Comparison of ENCODE assay signal across 10 mouse cellular contexts in genomic region chr10:80419419-80419818, GRCm38 (mm10). TPM values are rescaled to one million over a fixed set of nuclear protein-coding genes. Genes with fewer than 3 reads are reported as not detected.
DNase-seq lines count a peak whose midpoint lies in the region; ATAC-seq lines count a peak whose summit lies in the region.
"Had no signal": no experiment of that assay in that cellular context is flagged by ENCODE, and none has a peak within 500 bp of the region (broad histone marks: within the 10 kb centered on the region; RNA-seq: fewer than 3 reads in every experiment).

No protein-coding gene starts in this region.

- peak overlapping the region; percentile 77 for H3K27ac ChIP-seq in forebrain, embryonic 13.5 days
- H3K27ac ChIP-seq in forebrain, embryonic 16.5 days (ENCODE audit: low read length), result no peak overlapping the region
- H3K27ac ChIP-seq in midbrain, embryonic 15.5 days, result peak overlapping the region; percentile 46
- no peak overlapping the region for H3K27ac ChIP-seq in midbrain, embryonic 16.5 days (ENCODE audit: low read length)
- H3K27ac ChIP-seq in embryonic facial prominence, embryonic 14.5 days (replicated peaks; ENCODE audit: low read depth, low read length), result no peak overlapping the region
- H3K27ac ChIP-seq in liver, embryonic 16.5 days (ENCODE audit: low read length), result peak overlapping the region; percentile 99
- H3K27ac ChIP-seq: heart, adult 2 months had no signal

- peaks cover 94% of the 10 kb centered on the region for H3K36me3 ChIP-seq in forebrain, embryonic 13.5 days (ENCODE audit: poor library complexity, severe bottlenecking)
- peaks cover 48% of the 10 kb centered on the region for H3K36me3 ChIP-seq in forebrain, embryonic 16.5 days (ENCODE audit: control insufficient read depth, insufficient read depth)
- peaks cover 66% of the 10 kb centered on the region for H3K36me3 ChIP-seq in midbrain, embryonic 15.5 days (replicated peaks)
- peaks cover 44% of the 10 kb centered on the region for H3K36me3 ChIP-seq in midbrain, embryonic 16.5 days (ENCODE audit: control insufficient read depth, insufficient read depth, low read length)
- peaks cover 94% of the 10 kb centered on the region for H3K36me3 ChIP-seq in embryonic facial prominence, embryonic 14.5 days (ENCODE audit: control insufficient read depth, insufficient read depth, low read length)
- H3K36me3 ChIP-seq in liver, embryonic 16.5 days (ENCODE audit: control insufficient read depth, insufficient read depth), result peaks cover 63% of the 10 kb centered on the region

- ATAC-seq in forebrain, embryonic 13.5 days, result 0 out of 2 replicates have a peak, but pooled peaks have one; percentile 1
- no peak for ATAC-seq in forebrain, embryonic 16.5 days
- ATAC-seq in midbrain, embryonic 15.5 days (replicated peaks), result no peak
- ATAC-seq in midbrain, embryonic 16.5 days, result no peak
- peak; percentile 16; the same call in 1 of the 2 replicates for ATAC-seq in embryonic facial prominence, embryonic 14.5 days (ENCODE audit: low read depth)
- no peak for ATAC-seq in liver, embryonic 16.5 days (ENCODE audit: low read depth)
- ATAC-seq in inflammation-experienced regulatory T-cells, adult 6 months, result no peak

- no peaks in the 10 kb centered on the region for H3K27me3 ChIP-seq in forebrain, embryonic 13.5 days
- H3K27me3 ChIP-seq in forebrain, embryonic 16.5 days (replicated peaks; ENCODE audit: control insufficient read depth, insufficient read depth, low read length), result no peaks in the 10 kb centered on the region
- no peaks in the 10 kb centered on the region for H3K27me3 ChIP-seq in midbrain, embryonic 15.5 days (replicated peaks)
- H3K27me3 ChIP-seq in midbrain, embryonic 16.5 days (ENCODE audit: control insufficient read depth, insufficient read depth, low read depth, low read length), result no peaks in the 10 kb centered on the region
- H3K27me3 ChIP-seq in embryonic facial prominence, embryonic 14.5 days (replicated peaks; ENCODE audit: control insufficient read depth, insufficient read depth, low read length), result no peaks in the 10 kb centered on the region
- H3K27me3 ChIP-seq in liver, embryonic 16.5 days (ENCODE audit: control insufficient read depth, insufficient read depth, low read depth, low read length), result no peaks in the 10 kb centered on the region

- H3K9me3 ChIP-seq in forebrain, embryonic 13.5 days (replicated peaks), result no peaks in the 10 kb centered on the region
- no peaks in the 10 kb centered on the region for H3K9me3 ChIP-seq in forebrain, embryonic 16.5 days (ENCODE audit: control insufficient read depth, low read length)
- no peaks in the 10 kb centered on the region for H3K9me3 ChIP-seq in midbrain, embryonic 15.5 days
- no peaks in the 10 kb centered on the region for H3K9me3 ChIP-seq in midbrain, embryonic 16.5 days (replicated peaks; ENCODE audit: control insufficient read depth, low read length, poor library complexity, severe bottlenecking)
- H3K9me3 ChIP-seq in embryonic facial prominence, embryonic 14.5 days (ENCODE audit: control insufficient read depth, low read length), result no peaks in the 10 kb centered on the region
- no peaks in the 10 kb centered on the region for H3K9me3 ChIP-seq in liver, embryonic 16.5 days (replicated peaks; ENCODE audit: control insufficient read depth, low read length)

- H3K4me2 ChIP-seq in forebrain, embryonic 13.5 days, result no peak overlapping the region
- H3K4me2 ChIP-seq in forebrain, embryonic 16.5 days (ENCODE audit: low read length), result no peak overlapping the region
- no peak overlapping the region for H3K4me2 ChIP-seq in midbrain, embryonic 15.5 days
- no peak overlapping the region for H3K4me2 ChIP-seq in midbrain, embryonic 16.5 days (ENCODE audit: low read length)
- no peak overlapping the region for H3K4me2 ChIP-seq in embryonic facial prominence, embryonic 14.5 days (ENCODE audit: low read depth, low read length)
- H3K4me2 ChIP-seq in liver, embryonic 16.5 days (ENCODE audit: low read depth, low read length), result peak overlapping the region; percentile 74

- peak; percentile 20 for DNase-seq in embryonic facial prominence, embryonic 14.5 days (ENCODE audit: low spot score)
- DNase-seq in layer of hippocampus, adult 8-10 months (ENCODE audit: low spot score in 2 of 2), result no peak
- DNase-seq: kidney, adult 8-10 months had no signal

- H3K4me3 ChIP-seq in forebrain, embryonic 13.5 days, result no peak overlapping the region
- no peak overlapping the region for H3K4me3 ChIP-seq in forebrain, embryonic 16.5 days (replicated peaks; ENCODE audit: low read length)
- H3K4me3 ChIP-seq in midbrain, embryonic 15.5 days, result no peak overlapping the region
- H3K4me3 ChIP-seq in midbrain, embryonic 16.5 days (ENCODE audit: low read depth, low read length), result no peak overlapping the region
- no peak overlapping the region for H3K4me3 ChIP-seq in embryonic facial prominence, embryonic 14.5 days (ENCODE audit: low read depth, low read length)
- H3K4me3 ChIP-seq in liver, embryonic 16.5 days (ENCODE audit: low read depth, low read length), result peak overlapping the region; percentile 23
- H3K4me3 ChIP-seq: heart, adult 2 months had no signal

- 59% methylated on average over 8 of the region's 8 CpGs for WGBS in forebrain, embryonic 13.5 days
- WGBS in forebrain, embryonic 16.5 days, result 49% methylated on average over 8 of the region's 8 CpGs
- 64% methylated on average over 8 of the region's 8 CpGs for WGBS in midbrain, embryonic 15.5 days
- 68% methylated on average over 8 of the region's 8 CpGs for WGBS in midbrain, embryonic 16.5 days
- WGBS in embryonic facial prominence, embryonic 14.5 days, result 81% methylated on average over 8 of the region's 8 CpGs
- WGBS in liver, embryonic 16.5 days (ENCODE audit: insufficient replicate concordance), result 62% methylated on average over 8 of the region's 8 CpGs

- peak overlapping the region; percentile 8; the same call in 1 of the 2 replicates for H3K9ac ChIP-seq in forebrain, embryonic 13.5 days
- H3K9ac ChIP-seq in forebrain, embryonic 16.5 days (replicated peaks; ENCODE audit: low read depth, low read length), result no peak overlapping the region
- H3K9ac ChIP-seq in midbrain, embryonic 15.5 days, result no peak overlapping the region
- no peak overlapping the region for H3K9ac ChIP-seq in midbrain, embryonic 16.5 days (ENCODE audit: low read depth, low read length)
- no peak overlapping the region for H3K9ac ChIP-seq in embryonic facial prominence, embryonic 14.5 days (ENCODE audit: low read depth, low read length)
- peak overlapping the region; percentile 55; the same call in 1 of the 2 replicates for H3K9ac ChIP-seq in liver, embryonic 16.5 days (ENCODE audit: low read depth, low read length)

- peaks cover 62% of the 10 kb centered on the region for H3K4me1 ChIP-seq in forebrain, embryonic 13.5 days
- H3K4me1 ChIP-seq in forebrain, embryonic 16.5 days (replicated peaks; ENCODE audit: control insufficient read depth, insufficient read depth, low read length), result peaks cover 33% of the 10 kb centered on the region
- peaks cover 35% of the 10 kb centered on the region for H3K4me1 ChIP-seq in midbrain, embryonic 15.5 days
- peaks cover 5% of the 10 kb centered on the region; the same call in 1 of the 2 replicates for H3K4me1 ChIP-seq in midbrain, embryonic 16.5 days (ENCODE audit: control insufficient read depth, insufficient read depth, low read length)
- H3K4me1 ChIP-seq in embryonic facial prominence, embryonic 14.5 days (ENCODE audit: control insufficient read depth, insufficient read depth, low read length), result no peaks in the 10 kb centered on the region
- peaks cover 66% of the 10 kb centered on the region for H3K4me1 ChIP-seq in liver, embryonic 16.5 days (ENCODE audit: control insufficient read depth, low read depth, low read length)

RNA-seq across cellular contexts. Expression of gene Uqcr11, which starts 12.8 kb away (rescaled TPM):
- polyA plus RNA-seq in forebrain, embryonic 13.5 days (2015; fragmentation: Nextera tagmentation; extraction: Ambion mirVana), result 593 and 623 TPM in 2 replicates
- polyA plus RNA-seq in forebrain, embryonic 16.5 days (2015; fragmentation: Nextera tagmentation; extraction: Ambion mirVana), result 455 and 522 TPM in 2 replicates
- polyA plus RNA-seq in midbrain, embryonic 15.5 days (2015; fragmentation: Nextera tagmentation; extraction: Ambion mirVana), result 581 and 629 TPM in 2 replicates
- 455 and 532 TPM in 2 replicates for polyA plus RNA-seq in midbrain, embryonic 16.5 days (2015; fragmentation: Nextera tagmentation; extraction: Ambion mirVana)
- 751 and 879 TPM in 2 replicates for polyA plus RNA-seq in embryonic facial prominence, embryonic 14.5 days (2014; fragmentation: Nextera tagmentation; extraction: Ambion mirVana)
- polyA plus RNA-seq in liver, embryonic 16.5 days (2015; fragmentation: Nextera tagmentation; extraction: Ambion mirVana), result 509 and 519 TPM in 2 replicates
- polyA plus RNA-seq in inflammation-experienced regulatory T-cells, adult 6 months (2017; shearing (Covaris generic)), result 100 to 1,000 TPM; 289 to 335 (median 330) TPM
- 100 to 1,000 TPM; 320 to 446 (median 390) TPM for total RNA-seq in layer of hippocampus, adult 8-10 months (2022)

RNA-seq across cellular contexts. Expression of gene Tcf3, which starts 14.0 kb away (rescaled TPM):
- 112 and 119 TPM in 2 replicates for polyA plus RNA-seq in forebrain, embryonic 13.5 days (2015; fragmentation: Nextera tagmentation; extraction: Ambion mirVana)
- polyA plus RNA-seq in forebrain, embryonic 16.5 days (2015; fragmentation: Nextera tagmentation; extraction: Ambion mirVana), result 63.7 and 74.6 TPM in 2 replicates
- polyA plus RNA-seq in midbrain, embryonic 15.5 days (2015; fragmentation: Nextera tagmentation; extraction: Ambion mirVana), result 44.9 and 55.8 TPM in 2 replicates
- 30.2 and 35.2 TPM in 2 replicates for polyA plus RNA-seq in midbrain, embryonic 16.5 days (2015; fragmentation: Nextera tagmentation; extraction: Ambion mirVana)
- 93.7 and 112 TPM in 2 replicates for polyA plus RNA-seq in embryonic facial prominence, embryonic 14.5 days (2014; fragmentation: Nextera tagmentation; extraction: Ambion mirVana)
- 39.8 and 44.4 TPM in 2 replicates for polyA plus RNA-seq in liver, embryonic 16.5 days (2015; fragmentation: Nextera tagmentation; extraction: Ambion mirVana)
- 1 to 10 TPM; 6.7 to 8.2 (median 7.9) TPM for polyA plus RNA-seq in inflammation-experienced regulatory T-cells, adult 6 months (2017; shearing (Covaris generic))
- 10 to 100 TPM; 29.5 to 33.9 (median 32.2) TPM for total RNA-seq in layer of hippocampus, adult 8-10 months (2022)

RNA-seq across cellular contexts. Expression of gene Mbd3, which starts 20.1 kb away (rescaled TPM):
- polyA plus RNA-seq in forebrain, embryonic 13.5 days (2015; fragmentation: Nextera tagmentation; extraction: Ambion mirVana), result 304 and 319 TPM in 2 replicates
- polyA plus RNA-seq in forebrain, embryonic 16.5 days (2015; fragmentation: Nextera tagmentation; extraction: Ambion mirVana), result 247 and 256 TPM in 2 replicates
- 227 and 250 TPM in 2 replicates for polyA plus RNA-seq in midbrain, embryonic 15.5 days (2015; fragmentation: Nextera tagmentation; extraction: Ambion mirVana)
- 174 and 188 TPM in 2 replicates for polyA plus RNA-seq in midbrain, embryonic 16.5 days (2015; fragmentation: Nextera tagmentation; extraction: Ambion mirVana)
- polyA plus RNA-seq in embryonic facial prominence, embryonic 14.5 days (2014; fragmentation: Nextera tagmentation; extraction: Ambion mirVana), result 164 and 186 TPM in 2 replicates
- polyA plus RNA-seq in liver, embryonic 16.5 days (2015; fragmentation: Nextera tagmentation; extraction: Ambion mirVana), result 49.2 and 52.7 TPM in 2 replicates
- 10 to 100 TPM; 19.2 to 30.4 (median 25.9) TPM for polyA plus RNA-seq in inflammation-experienced regulatory T-cells, adult 6 months (2017; shearing (Covaris generic))
- total RNA-seq in layer of hippocampus, adult 8-10 months (2022), result 100 to 1,000 TPM; 149 to 154 (median 150) TPM

RNA-seq across cellular contexts. Expression of gene Mex3d, which starts 32.0 kb away (rescaled TPM):
- 15.5 and 16.6 TPM in 2 replicates for polyA plus RNA-seq in forebrain, embryonic 13.5 days (2015; fragmentation: Nextera tagmentation; extraction: Ambion mirVana)
- polyA plus RNA-seq in forebrain, embryonic 16.5 days (2015; fragmentation: Nextera tagmentation; extraction: Ambion mirVana), result 16.3 TPM in 2 replicates
- polyA plus RNA-seq in midbrain, embryonic 15.5 days (2015; fragmentation: Nextera tagmentation; extraction: Ambion mirVana), result 18.3 and 18.8 TPM in 2 replicates
- polyA plus RNA-seq in midbrain, embryonic 16.5 days (2015; fragmentation: Nextera tagmentation; extraction: Ambion mirVana), result 13.6 and 15.0 TPM in 2 replicates
- polyA plus RNA-seq in embryonic facial prominence, embryonic 14.5 days (2014; fragmentation: Nextera tagmentation; extraction: Ambion mirVana), result 6.2 and 6.4 TPM in 2 replicates
- 0.32 and 0.60 TPM in 2 replicates for polyA plus RNA-seq in liver, embryonic 16.5 days (2015; fragmentation: Nextera tagmentation; extraction: Ambion mirVana)
- 1 to 10 TPM in 1 of 3 experiments, under 1 TPM in 2; 0.79 to 1.3 (median 0.79) TPM for polyA plus RNA-seq in inflammation-experienced regulatory T-cells, adult 6 months (2017; shearing (Covaris generic))
- total RNA-seq in layer of hippocampus, adult 8-10 months (2022), result 10 to 100 TPM; 17.0 to 19.6 (median 18.3) TPM

Comparison
In these comparisons a context has a peak if more than half of its experiments do, and no peak if none do; other contexts are left out.
1. ATAC-seq: peak in forebrain, embryonic 13.5 days (single experiment) and embryonic facial prominence, embryonic 14.5 days (single experiment); none in forebrain, embryonic 16.5 days (single experiment), midbrain, embryonic 15.5 days (single experiment), midbrain, embryonic 16.5 days (single experiment), liver, embryonic 16.5 days (single experiment) and inflammation-experienced regulatory T-cells, adult 6 months (single experiment).
2. H3K27ac ChIP-seq: peak in forebrain, embryonic 13.5 days (single experiment), midbrain, embryonic 15.5 days (single experiment) and liver, embryonic 16.5 days (single experiment); none in forebrain, embryonic 16.5 days (single experiment), midbrain, embryonic 16.5 days (single experiment) and embryonic facial prominence, embryonic 14.5 days (single experiment).
3. H3K9ac ChIP-seq: peak in forebrain, embryonic 13.5 days (single experiment) and liver, embryonic 16.5 days (single experiment); none in forebrain, embryonic 16.5 days (single experiment), midbrain, embryonic 15.5 days (single experiment), midbrain, embryonic 16.5 days (single experiment) and embryonic facial prominence, embryonic 14.5 days (single experiment).